Mouse (Mus musculus): ENCODE results near the gene Leo1. TPM values are rescaled to one million over a fixed set of nuclear protein-coding genes. Genes with fewer than 3 reads are reported as not detected.
"Not testable (repeated sequence)": the region's sequence is repeated elsewhere in the genome, so short reads cannot be mapped to it uniquely, and the experiment has no call there.

The Leo1 gene
- polyA plus RNA-seq, 1 experiment from 2014 or later, result 23.6 TPM

- H3K4me3 ChIP-seq (ENCODE audit: control insufficient read depth in 1 of 2, insufficient read depth in 1 of 2, low read depth in 1 of 2, low read length in 2 of 2), result no peak overlapping the region
- H3K36me3 ChIP-seq (ENCODE audit: control insufficient read depth, insufficient read depth, low read length), result no peaks in the 10 kb centered on the region
- H3K4me1 ChIP-seq (ENCODE audit: control insufficient read depth in 2 of 2, insufficient read depth in 2 of 2, low read length in 2 of 2), result peaks cover 8 to 24% of the 10 kb centered on the region in 2 experiments
- no peak for ATAC-seq (ENCODE audit: insufficient number of reproducible peaks, insufficient read depth, low FRiP score, low read depth)
- no peak overlapping the region for H3K9ac ChIP-seq (ENCODE audit: low read length)
- no peak overlapping the region; a peak in 1 of 4 replicates for H3K27ac ChIP-seq (replicated peaks in 1 of 2; ENCODE audit: control insufficient read depth in 1 of 2, insufficient read depth in 1 of 2, low read depth in 2 of 2, low read length in 2 of 2)
- H3K9me3 ChIP-seq (ENCODE audit: control insufficient read depth, low read length), result no peaks in the 10 kb centered on the region
- H3K27me3 ChIP-seq (ENCODE audit: control insufficient read depth, insufficient read depth, low read length), result no peaks in the 10 kb centered on the region
- WGBS, result 85% methylated on average over 4 of the region's 4 CpGs
- no peak overlapping the region for H3K4me2 ChIP-seq (ENCODE audit: low read length)
Measured at GRCm38 (mm10) chr9:75435291-75435690, 6.0 kb upstream of the Leo1 start.

- H3K9ac ChIP-seq (ENCODE audit: low read length), result peak overlapping the region; percentile 16; the same call in 1 of the 2 replicates
- no peaks in the 10 kb centered on the region for H3K36me3 ChIP-seq (ENCODE audit: control insufficient read depth, insufficient read depth, low read length)
- no peak overlapping the region for H3K4me3 ChIP-seq (ENCODE audit: control insufficient read depth in 1 of 2, insufficient read depth in 1 of 2, low read depth in 1 of 2, low read length in 2 of 2)
- no peaks in the 10 kb centered on the region for H3K27me3 ChIP-seq (ENCODE audit: control insufficient read depth, insufficient read depth, low read length)
- H3K27ac ChIP-seq (replicated peaks in 1 of 2; ENCODE audit: control insufficient read depth in 1 of 2, insufficient read depth in 1 of 2, low read depth in 2 of 2, low read length in 2 of 2), result peak overlapping the region in 1 of 2 experiments; percentile 47; a peak in 2 of 4 replicates
- peaks cover 4 to 18% of the 10 kb centered on the region in 2 experiments for H3K4me1 ChIP-seq (ENCODE audit: control insufficient read depth in 2 of 2, insufficient read depth in 2 of 2, low read length in 2 of 2)
- peak; percentile 77; the same call in 1 of the 2 replicates for ATAC-seq (ENCODE audit: insufficient number of reproducible peaks, insufficient read depth, low FRiP score, low read depth)
- peak overlapping the region; percentile 27 for H3K4me2 ChIP-seq (ENCODE audit: low read length)
- H3K9me3 ChIP-seq (ENCODE audit: control insufficient read depth, low read length), result no peaks in the 10 kb centered on the region
- WGBS, result 4% methylated on average over 12 of the region's 12 CpGs
Measured at GRCm38 (mm10) chr9:75435918-75436317, 5.4 kb upstream of the Leo1 start.

GRCm38 (mm10) chr9:75437653-75438385, 3.5 kb upstream of the Leo1 start:
- Histone ChIP-seq H3K27ac (replicated peaks in 1 of 2; ENCODE audit: control insufficient read depth in 1 of 2, insufficient read depth in 1 of 2, low read depth in 2 of 2, low read length in 2 of 2) (no peak overlapping the region), H3K27me3 (ENCODE audit: control insufficient read depth, insufficient read depth, low read length) (no peaks in the 10 kb centered on the region), H3K9me3 (ENCODE audit: control insufficient read depth, low read length) (no peaks in the 10 kb centered on the region), H3K4me1 (ENCODE audit: control insufficient read depth in 2 of 2, insufficient read depth in 2 of 2, low read length in 2 of 2) (peaks cover 0 to 15% of the 10 kb centered on the region in 2 experiments; a peak in 2 of 4 replicates), H3K36me3 (ENCODE audit: control insufficient read depth, insufficient read depth, low read length) (no peaks in the 10 kb centered on the region), H3K4me2 (ENCODE audit: low read length) (no peak overlapping the region), H3K4me3 (ENCODE audit: control insufficient read depth in 1 of 2, insufficient read depth in 1 of 2, low read depth in 1 of 2, low read length in 2 of 2) (no peak overlapping the region), H3K9ac (ENCODE audit: low read length) (no peak overlapping the region)
- ATAC-seq (ENCODE audit: insufficient number of reproducible peaks, insufficient read depth, low FRiP score, low read depth), result no peak
- WGBS, result 40% methylated on average over 6 of the region's 6 CpGs

GRCm38 (mm10) chr9:75441691-75442131, 387 bp downstream of the Leo1 start:
- peak overlapping the region; percentile 88 for H3K4me2 ChIP-seq (ENCODE audit: low read length)
- under 1% methylated on average over 31 of the region's 31 CpGs for WGBS
- H3K4me1 ChIP-seq (ENCODE audit: control insufficient read depth in 2 of 2, insufficient read depth in 2 of 2, low read length in 2 of 2), result peaks cover 0 to 11% of the 10 kb centered on the region in 2 experiments; a peak in 2 of 4 replicates
- H3K4me3 ChIP-seq (ENCODE audit: control insufficient read depth in 1 of 2, insufficient read depth in 1 of 2, low read depth in 1 of 2, low read length in 2 of 2), result peak overlapping the region; percentile 82 to 99
- peak overlapping the region in 1 of 2 experiments; percentile 76; a peak in 2 of 4 replicates for H3K27ac ChIP-seq (replicated peaks in 1 of 2; ENCODE audit: control insufficient read depth in 1 of 2, insufficient read depth in 1 of 2, low read depth in 2 of 2, low read length in 2 of 2)
- H3K9me3 ChIP-seq (ENCODE audit: control insufficient read depth, low read length), result no peaks in the 10 kb centered on the region
- peaks cover 21% of the 10 kb centered on the region for H3K36me3 ChIP-seq (ENCODE audit: control insufficient read depth, insufficient read depth, low read length)
- peak overlapping the region; percentile 90 for H3K9ac ChIP-seq (ENCODE audit: low read length)
- ATAC-seq (ENCODE audit: insufficient number of reproducible peaks, insufficient read depth, low FRiP score, low read depth), result peak; percentile 74
- no peaks in the 10 kb centered on the region for H3K27me3 ChIP-seq (ENCODE audit: control insufficient read depth, insufficient read depth, low read length)

- Histone ChIP-seq H3K4me1 (ENCODE audit: control insufficient read depth in 2 of 2, insufficient read depth in 2 of 2, low read length in 2 of 2) (peaks cover 0 to 11% of the 10 kb centered on the region in 2 experiments; a peak in 2 of 4 replicates), H3K4me2 (ENCODE audit: low read length) (no peak overlapping the region), H3K9me3 (ENCODE audit: control insufficient read depth, low read length) (no peaks in the 10 kb centered on the region), H3K36me3 (ENCODE audit: control insufficient read depth, insufficient read depth, low read length) (peaks cover 54% of the 10 kb centered on the region), H3K4me3 (ENCODE audit: control insufficient read depth in 1 of 2, insufficient read depth in 1 of 2, low read depth in 1 of 2, low read length in 2 of 2) (no peak overlapping the region), H3K27me3 (ENCODE audit: control insufficient read depth, insufficient read depth, low read length) (no peaks in the 10 kb centered on the region), H3K9ac (ENCODE audit: low read length) (no peak overlapping the region), H3K27ac (replicated peaks in 1 of 2; ENCODE audit: control insufficient read depth in 1 of 2, insufficient read depth in 1 of 2, low read depth in 2 of 2, low read length in 2 of 2) (no peak overlapping the region)
- WGBS, result 88% methylated on average over 15 of the region's 15 CpGs
- no peak for ATAC-seq (ENCODE audit: insufficient number of reproducible peaks, insufficient read depth, low FRiP score, low read depth)
Measured at GRCm38 (mm10) chr9:75444981-75445380, 3.7 kb downstream of the Leo1 start.

GRCm38 (mm10) chr9:75446574-75446973, 5.2 kb downstream of the Leo1 start:
- H3K27me3 ChIP-seq (ENCODE audit: control insufficient read depth, insufficient read depth, low read length); H3K4me2 ChIP-seq (ENCODE audit: low read length); ATAC-seq (ENCODE audit: insufficient number of reproducible peaks, insufficient read depth, low FRiP score, low read depth); H3K9ac ChIP-seq (ENCODE audit: low read length); H3K4me3 ChIP-seq (ENCODE audit: control insufficient read depth in 1 of 2, insufficient read depth in 1 of 2, low read depth in 1 of 2, low read length in 2 of 2); H3K9me3 ChIP-seq (ENCODE audit: control insufficient read depth, low read length); H3K27ac ChIP-seq (replicated peaks in 1 of 2; ENCODE audit: control insufficient read depth in 1 of 2, insufficient read depth in 1 of 2, low read depth in 2 of 2, low read length in 2 of 2): not testable (repeated sequence)
- Histone ChIP-seq H3K36me3 (ENCODE audit: control insufficient read depth, insufficient read depth, low read length) (peaks cover 62% of the 10 kb centered on the region), H3K4me1 (ENCODE audit: control insufficient read depth in 2 of 2, insufficient read depth in 2 of 2, low read length in 2 of 2) (peaks cover 0 to 11% of the 10 kb centered on the region in 2 experiments; a peak in 2 of 4 replicates)
- WGBS, result 79% methylated on average over 10 of the region's 10 CpGs

- peaks cover 77% of the 10 kb centered on the region for H3K36me3 ChIP-seq (ENCODE audit: control insufficient read depth, insufficient read depth, low read length)
- no peak overlapping the region for H3K4me3 ChIP-seq (ENCODE audit: control insufficient read depth in 1 of 2, insufficient read depth in 1 of 2, low read depth in 1 of 2, low read length in 2 of 2)
- ATAC-seq (ENCODE audit: insufficient number of reproducible peaks, insufficient read depth, low FRiP score, low read depth), result no peak
- no peak overlapping the region for H3K4me2 ChIP-seq (ENCODE audit: low read length)
- H3K27ac ChIP-seq (replicated peaks in 1 of 2; ENCODE audit: control insufficient read depth in 1 of 2, insufficient read depth in 1 of 2, low read depth in 2 of 2, low read length in 2 of 2), result no peak overlapping the region
- no peaks in the 10 kb centered on the region for H3K9me3 ChIP-seq (ENCODE audit: control insufficient read depth, low read length)
- H3K9ac ChIP-seq (ENCODE audit: low read length), result no peak overlapping the region
- no peaks in the 10 kb centered on the region for H3K4me1 ChIP-seq (ENCODE audit: control insufficient read depth in 2 of 2, insufficient read depth in 2 of 2, low read length in 2 of 2)
- H3K27me3 ChIP-seq (ENCODE audit: control insufficient read depth, insufficient read depth, low read length), result no peaks in the 10 kb centered on the region
- WGBS, result 97% methylated on average over 3 of the region's 3 CpGs
Measured at GRCm38 (mm10) chr9:75448021-75448420, 6.7 kb downstream of the Leo1 start.

Measured in heart, embryonic 14.5 days (tissue).